Mouse (Mus musculus): ENCODE data around the gene Fam173b. TPM values are rescaled to one million over a fixed set of nuclear protein-coding genes. Genes with fewer than 3 reads are reported as not detected.

Gene Fam173b
- polyA plus RNA-seq (2015; fragmentation: Nextera tagmentation; extraction: Ambion mirVana), result 11.2 and 11.5 TPM in 2 replicates

- peak; percentile 94 for ATAC-seq (ENCODE audit: low FRiP score)
- Histone ChIP-seq H3K27me3 (no peaks in the 10 kb centered on the region), H3K36me3 (peaks cover 5% of the 10 kb centered on the region), H3K9me3 (no peaks in the 10 kb centered on the region), H3K9ac (peak within 1 kb of the TSS; percentile 96), H3K4me1 (replicated peaks) (peaks cover 38% of the 10 kb centered on the region), H3K4me2 (peak within 1 kb of the TSS; percentile 99), H3K27ac (peak within 1 kb of the TSS; percentile 95), H3K4me3 (peak within 1 kb of the TSS; percentile 95)
- under 1% methylated on average over 63 of the region's 63 CpGs for WGBS
Measured at GRCm38 (mm10) chr15:31601646-31602374, at the start of gene Fam173b, which contains the start of gene Cct5. Fam173b (plus strand) TSS chr15:31601852. Cct5 (minus strand) TSS chr15:31601804.

GRCm38 (mm10) chr15:31554855-31555254 lies 46.8 kb upstream of the Fam173b start:
- H3K9me3 ChIP-seq, result no peaks in the 10 kb centered on the region
- H3K4me2 ChIP-seq, result no peak overlapping the region
- H3K9ac ChIP-seq, result no peak overlapping the region
- H3K4me1 ChIP-seq (replicated peaks), result no peaks in the 10 kb centered on the region
- no peak for ATAC-seq (ENCODE audit: low FRiP score)
- H3K36me3 ChIP-seq, result no peaks in the 10 kb centered on the region
- WGBS, result 82% methylated on average over 2 of the region's 2 CpGs
- no peak overlapping the region for H3K4me3 ChIP-seq
- H3K27ac ChIP-seq, result no peak overlapping the region
- H3K27me3 ChIP-seq, result no peaks in the 10 kb centered on the region

- H3K27me3 ChIP-seq, result no peaks in the 10 kb centered on the region
- ATAC-seq (ENCODE audit: low FRiP score), result no peak
- no peaks in the 10 kb centered on the region for H3K4me1 ChIP-seq (replicated peaks)
- 54% methylated on average over 6 of the region's 6 CpGs for WGBS
- no peak overlapping the region for H3K4me2 ChIP-seq
- H3K9ac ChIP-seq, result no peak overlapping the region
- H3K4me3 ChIP-seq, result no peak overlapping the region
- H3K36me3 ChIP-seq, result no peaks in the 10 kb centered on the region
- H3K27ac ChIP-seq, result no peak overlapping the region
- no peaks in the 10 kb centered on the region for H3K9me3 ChIP-seq
Measured at GRCm38 (mm10) chr15:31561390-31561789, 40.3 kb upstream of the Fam173b start.

DNA sequence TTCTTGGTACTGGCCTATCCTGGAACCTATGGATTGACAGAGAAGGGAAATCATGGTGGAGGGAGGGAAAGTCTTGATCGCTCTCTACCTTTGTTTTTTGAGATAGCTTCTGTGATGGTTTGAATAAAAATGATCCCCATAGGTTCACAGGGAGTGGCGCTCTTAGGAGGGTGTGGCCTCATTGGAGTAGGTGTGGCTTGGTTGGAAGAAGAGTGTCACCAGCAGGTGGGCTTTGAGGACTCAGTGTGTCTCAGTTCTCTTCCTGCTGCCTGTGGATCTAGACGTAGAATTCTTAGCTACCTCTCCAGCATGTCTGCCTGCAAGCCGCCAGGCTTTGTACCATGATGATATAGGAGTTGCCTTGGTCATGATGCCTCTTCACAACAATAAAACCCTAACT lies 39.7 kb upstream of the Fam173b start:
- no peak for ATAC-seq (ENCODE audit: low FRiP score)
- 99% methylated on average over 4 of the region's 4 CpGs for WGBS
- no peaks in the 10 kb centered on the region for H3K9me3 ChIP-seq
- H3K4me3 ChIP-seq, result no peak overlapping the region
- no peak overlapping the region for H3K4me2 ChIP-seq
- no peaks in the 10 kb centered on the region for H3K36me3 ChIP-seq
- H3K9ac ChIP-seq, result no peak overlapping the region
- H3K4me1 ChIP-seq (replicated peaks), result no peaks in the 10 kb centered on the region
- no peaks in the 10 kb centered on the region for H3K27me3 ChIP-seq
- no peak overlapping the region for H3K27ac ChIP-seq

GRCm38 (mm10) chr15:31562847-31563246 lies 38.8 kb upstream of the Fam173b start:
- ATAC-seq (ENCODE audit: low FRiP score), result no peak
- Histone ChIP-seq H3K4me2 (no peak overlapping the region), H3K36me3 (no peaks in the 10 kb centered on the region), H3K9me3 (no peaks in the 10 kb centered on the region), H3K27ac (no peak overlapping the region), H3K4me1 (replicated peaks) (no peaks in the 10 kb centered on the region), H3K4me3 (no peak overlapping the region), H3K9ac (no peak overlapping the region), H3K27me3 (no peaks in the 10 kb centered on the region)
- 86% methylated on average over 8 of the region's 8 CpGs for WGBS

- no peak overlapping the region for H3K27ac ChIP-seq
- 73% methylated on average over 19 of the region's 19 CpGs for WGBS
Measured at GRCm38 (mm10) chr15:31563577-31564546, 37.8 kb upstream of the Fam173b start.

DNA sequence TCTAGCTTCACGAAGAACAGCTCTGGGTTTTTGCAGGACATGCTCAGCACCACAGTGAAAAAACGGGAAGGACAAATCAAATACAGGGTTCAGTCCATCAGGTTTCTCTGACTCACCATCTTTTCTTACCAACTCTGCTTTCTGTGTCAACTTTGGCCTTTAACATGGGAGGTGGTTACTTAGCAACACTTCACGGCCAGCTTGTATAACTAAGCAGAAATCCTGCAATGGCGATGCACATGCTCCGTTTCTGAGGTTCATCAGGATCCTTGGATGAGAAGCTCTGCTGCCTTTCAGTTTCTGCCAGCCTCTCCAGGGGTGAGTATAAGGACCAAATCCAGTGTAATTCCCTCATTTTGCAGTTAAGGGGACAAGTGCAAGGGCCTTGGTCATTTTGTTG lies 36.5 kb upstream of the Fam173b start, which contains the start of gene Cmbl:
Gene Cmbl, plus strand, starts transcription at position 206 of the 400 bp plus-strand sequence.
- no peak within 1 kb of the TSS for H3K27ac ChIP-seq
- H3K4me3 ChIP-seq, result no peak within 1 kb of the TSS
- H3K27me3 ChIP-seq, result no peaks in the 10 kb centered on the region
- no peak within 1 kb of the TSS for H3K9ac ChIP-seq
- no peak within 1 kb of the TSS for H3K4me2 ChIP-seq
- H3K36me3 ChIP-seq, result no peaks in the 10 kb centered on the region
- H3K9me3 ChIP-seq, result no peaks in the 10 kb centered on the region
- WGBS, result 60% methylated on average over 5 of the region's 5 CpGs
- no peak for ATAC-seq (ENCODE audit: low FRiP score)
- peaks cover 10% of the 10 kb centered on the region for H3K4me1 ChIP-seq (replicated peaks)

More at GRCm38 (mm10) chr15:31563577-31564546, 37.8 kb upstream of the Fam173b start:
- Histone ChIP-seq H3K4me2 (no peak overlapping the region), H3K4me1 (replicated peaks) (peaks cover 6% of the 10 kb centered on the region), H3K27me3 (no peaks in the 10 kb centered on the region), H3K36me3 (no peaks in the 10 kb centered on the region), H3K4me3 (no peak overlapping the region), H3K9ac (no peak overlapping the region), H3K9me3 (no peaks in the 10 kb centered on the region)
- no peak for ATAC-seq (ENCODE audit: low FRiP score)

DNA sequence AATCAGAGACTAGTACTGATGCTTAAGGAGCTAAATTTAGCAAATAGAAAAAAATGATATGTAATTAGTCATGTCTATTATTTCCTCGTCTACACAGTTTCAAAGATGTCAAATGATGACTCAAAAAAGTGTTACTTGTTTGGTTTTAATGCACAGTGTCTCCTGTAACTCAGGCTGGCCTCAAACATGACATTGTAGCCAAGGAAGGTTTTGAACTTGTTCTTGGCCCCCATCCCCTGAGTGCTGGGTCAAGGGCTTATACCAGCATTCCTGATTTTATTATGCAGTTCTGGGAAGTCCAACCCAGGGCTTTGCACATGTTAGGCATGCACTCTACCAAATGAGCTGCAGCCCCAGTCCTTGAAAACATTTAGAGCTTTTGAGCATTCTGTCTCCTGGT lies 35.9 kb upstream of the Fam173b start:
- H3K9ac ChIP-seq, result no peak overlapping the region
- H3K4me3 ChIP-seq, result no peak overlapping the region
- no peaks in the 10 kb centered on the region for H3K27me3 ChIP-seq
- H3K9me3 ChIP-seq, result no peaks in the 10 kb centered on the region
- whole genome bisulfite sequencing, result 77% methylated on average over 1 of the region's 1 CpGs
- H3K4me2 ChIP-seq, result no peak overlapping the region
- no peaks in the 10 kb centered on the region for H3K36me3 ChIP-seq
- H3K4me1 ChIP-seq (replicated peaks), result peaks cover 10% of the 10 kb centered on the region
- H3K27ac ChIP-seq, result no peak overlapping the region
- ATAC-seq (ENCODE audit: low FRiP score), result no peak

DNA sequence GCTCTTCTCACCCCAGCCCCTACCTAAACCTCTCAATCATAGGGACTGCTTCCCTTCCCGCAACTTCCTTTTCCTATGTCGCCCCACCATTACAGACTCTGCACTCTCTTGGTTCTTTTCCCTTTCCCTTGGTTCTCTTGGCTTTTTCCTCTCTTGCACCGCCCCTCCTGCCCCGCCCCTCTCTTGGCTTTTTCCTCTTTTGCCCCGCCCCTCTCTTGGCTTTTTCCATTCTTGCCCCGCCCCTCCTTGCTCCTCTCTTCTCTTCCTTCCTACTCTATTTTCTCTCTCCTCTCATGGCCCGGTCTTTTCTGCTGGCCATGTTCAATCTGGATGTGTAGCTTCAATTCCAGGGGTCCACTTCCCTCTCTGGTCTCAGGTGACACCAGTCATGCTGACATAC lies 34.2 kb upstream of the Fam173b start:
- Histone ChIP-seq H3K27me3 (no peaks in the 10 kb centered on the region), H3K4me1 (replicated peaks) (peaks cover 10% of the 10 kb centered on the region), H3K36me3 (no peaks in the 10 kb centered on the region), H3K4me2 (no peak overlapping the region), H3K9me3 (no peaks in the 10 kb centered on the region), H3K9ac (no peak overlapping the region), H3K27ac (no peak overlapping the region), H3K4me3 (no peak overlapping the region)
- WGBS, result 62% methylated on average over 7 of the region's 7 CpGs
- no peak for ATAC-seq (ENCODE audit: low FRiP score)

DNA sequence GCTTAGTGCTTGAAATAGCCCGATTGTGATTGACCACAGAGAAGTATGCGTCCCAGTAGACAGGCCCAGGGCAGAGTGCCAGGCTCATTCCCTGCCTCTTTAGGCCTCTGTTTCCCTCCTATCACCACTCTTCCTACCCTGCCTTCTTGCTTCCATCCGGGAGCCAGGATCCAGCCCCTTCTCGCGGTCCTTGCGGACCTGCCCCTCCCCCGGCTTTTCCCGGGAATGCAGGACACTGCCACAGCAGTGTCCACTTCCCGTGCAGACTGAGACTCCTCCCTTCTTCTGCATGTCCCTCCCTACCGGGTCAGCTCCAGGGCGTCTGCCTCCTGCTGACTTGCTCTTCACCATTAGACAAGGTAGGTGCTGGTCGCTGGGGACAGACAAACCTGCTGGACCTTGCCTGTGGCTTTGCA lies 33.1 kb upstream of the Fam173b start:
- no peak overlapping the region for H3K4me2 ChIP-seq
- H3K27ac ChIP-seq, result no peak overlapping the region
- H3K4me1 ChIP-seq (replicated peaks), result peaks cover 10% of the 10 kb centered on the region
- no peak for ATAC-seq (ENCODE audit: low FRiP score)
- no peaks in the 10 kb centered on the region for H3K36me3 ChIP-seq
- no peaks in the 10 kb centered on the region for H3K27me3 ChIP-seq
- no peak overlapping the region for H3K9ac ChIP-seq
- H3K9me3 ChIP-seq, result no peaks in the 10 kb centered on the region
- H3K4me3 ChIP-seq, result no peak overlapping the region
- 26% methylated on average over 12 of the region's 12 CpGs for WGBS

GRCm38 (mm10) chr15:31569325-31570022 lies 32.2 kb upstream of the Fam173b start:
- Histone ChIP-seq H3K27me3 (no peaks in the 10 kb centered on the region), H3K9ac (no peak overlapping the region), H3K4me2 (no peak overlapping the region), H3K4me3 (no peak overlapping the region), H3K4me1 (replicated peaks) (peaks cover 10% of the 10 kb centered on the region), H3K9me3 (no peaks in the 10 kb centered on the region), H3K27ac (no peak overlapping the region), H3K36me3 (no peaks in the 10 kb centered on the region)
- peak; percentile 28; the same call in 1 of the 2 replicates for ATAC-seq (ENCODE audit: low FRiP score)
- 70% methylated on average over 9 of the region's 9 CpGs for WGBS

DNA sequence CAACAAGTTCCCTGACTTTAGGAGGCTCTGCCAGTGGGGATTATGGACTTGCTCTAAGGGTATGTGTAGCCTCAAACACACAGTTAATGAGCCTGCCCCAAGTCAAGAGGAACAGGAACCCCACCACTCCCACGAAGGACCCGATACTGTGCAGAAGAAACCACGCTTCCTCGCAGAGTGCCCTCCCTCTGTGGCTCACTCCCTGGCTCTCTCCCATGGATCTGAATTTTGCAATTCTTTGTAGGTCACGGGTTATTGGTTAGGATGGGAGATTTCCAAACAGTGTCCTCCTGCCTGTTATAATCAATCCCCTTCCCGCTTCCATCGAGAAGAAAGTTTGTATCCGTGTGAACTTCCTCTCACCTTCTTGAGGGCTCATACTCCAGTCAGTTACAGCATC lies 30.7 kb upstream of the Fam173b start:
- Histone ChIP-seq H3K9ac (no peak overlapping the region), H3K4me1 (replicated peaks) (peaks cover 10% of the 10 kb centered on the region), H3K4me2 (no peak overlapping the region), H3K27ac (no peak overlapping the region), H3K4me3 (no peak overlapping the region), H3K27me3 (no peaks in the 10 kb centered on the region), H3K36me3 (no peaks in the 10 kb centered on the region), H3K9me3 (no peaks in the 10 kb centered on the region)
- 95% methylated on average over 8 of the region's 8 CpGs for WGBS
- no peak for ATAC-seq (ENCODE audit: low FRiP score)

Measured in hindbrain, embryonic 13.5 days (tissue).